Mouse (Mus musculus) neural tube, embryonic 15.5 days (tissue): ENCODE measurements at regions not wholly inside any gene's neighbourhood (a gene's known extent, or its start where the extent isn't known, plus 50 kb on each side); places are given as distances from the start of the nearest gene placed in this dataset.

Experiments
- ATAC-seq: fragments of 200-750 bp; cut with Nextera tagmentation; 2 replicates; pipeline ENCODE4 v1.8.0; 2017; ENCODE audit warnings: mild to moderate bottlenecking, moderate TSS enrichment, moderate library complexity; ENCODE audit not compliant: low FRiP score
- H3K27ac ChIP-seq: fragments of 300-500 bp; sonication (generic); replicated peaks from 2 replicates; pipeline ENCODE4 v1.5.1; 2015; ENCODE audit warnings: mild to moderate bottlenecking, inconsistent platforms
- H3K27me3 ChIP-seq: fragments of 300-500 bp; sonication (generic); replicated peaks from 2 replicates; pipeline ENCODE4 v1.6.1; 2015; ENCODE audit warnings: inconsistent platforms
- H3K36me3 ChIP-seq: fragments of 300-500 bp; sonication (generic); 2 replicates; pipeline ENCODE4 v1.6.1; 2015; ENCODE audit warnings: inconsistent platforms
- H3K4me1 ChIP-seq: fragments of 300-500 bp; sonication (generic); 2 replicates; pipeline ENCODE4 v1.6.1; 2015; ENCODE audit warnings: inconsistent platforms
- H3K4me2 ChIP-seq: fragments of 300-500 bp; sonication (generic); 2 replicates; pipeline ENCODE4 v1.6.1; 2015; ENCODE audit warnings: inconsistent platforms, mild to moderate bottlenecking, moderate library complexity
- H3K4me3 ChIP-seq: fragments of 300-500 bp; sonication (generic); replicated peaks from 2 replicates; pipeline ENCODE4 v1.5.1; 2015; ENCODE audit warnings: mild to moderate bottlenecking, inconsistent platforms
- H3K9ac ChIP-seq: fragments of 300-500 bp; sonication (generic); replicated peaks from 2 replicates; pipeline ENCODE4 v1.6.1; 2015; ENCODE audit warnings: mild to moderate bottlenecking, inconsistent platforms
- H3K9me3 ChIP-seq: fragments of 300-500 bp; sonication (generic); replicated peaks from 2 replicates; pipeline ENCODE4 v1.6.1; 2016; ENCODE audit warnings: inconsistent platforms
- WGBS: fragments of 180-500 bp; shearing (Covaris S2); methylation state at CpG from one replicate; pipeline ENCODE4 v1.1.7; 2015; ENCODE audit warnings: mixed read lengths; 5-methylcytosine and 5-hydroxymethylcytosine counted together

GRCm38 (mm10) chr17:16101548-16101947 is 270.7 kb upstream of the Rgmb start:
- Histone ChIP-seq H3K27ac (no peak overlapping the region), H3K9ac (no peak overlapping the region), H3K4me1 (no peaks in the 10 kb centered on the region), H3K27me3 (no peaks in the 10 kb centered on the region), H3K4me2 (no peak overlapping the region), H3K4me3 (no peak overlapping the region), H3K9me3 (no peaks in the 10 kb centered on the region), H3K36me3 (no peaks in the 10 kb centered on the region)
- WGBS, result 79% methylated on average over 2 of the region's 2 CpGs
- no peak for ATAC-seq

- 89% methylated on average over 4 of the region's 4 CpGs for WGBS
- H3K4me1 ChIP-seq, result 0 out of 2 replicates have a peak, but pooled peaks cover 4% of the 10 kb centered on the region
- H3K27ac ChIP-seq, result no peak overlapping the region
- no peak for ATAC-seq
- no peaks in the 10 kb centered on the region for H3K36me3 ChIP-seq
- no peaks in the 10 kb centered on the region for H3K9me3 ChIP-seq
- H3K4me2 ChIP-seq, result no peak overlapping the region
- no peak overlapping the region for H3K9ac ChIP-seq
- H3K27me3 ChIP-seq, result no peaks in the 10 kb centered on the region
- no peak overlapping the region for H3K4me3 ChIP-seq
Measured at GRCm38 (mm10) chr17:16092952-16093351, 262.1 kb upstream of the Rgmb start.

GRCm38 (mm10) chr17:16089619-16090280 is 258.9 kb upstream of the Rgmb start:
- H3K4me1 ChIP-seq, result 0 out of 2 replicates have a peak, but pooled peaks cover 4% of the 10 kb centered on the region
- no peak overlapping the region; the same call in 1 of the 2 replicates for H3K27ac ChIP-seq
- no peak overlapping the region for H3K4me3 ChIP-seq
- H3K9me3 ChIP-seq, result no peaks in the 10 kb centered on the region
- 53% methylated on average over 8 of the region's 8 CpGs for WGBS
- H3K36me3 ChIP-seq, result no peaks in the 10 kb centered on the region
- ATAC-seq, result no peak
- no peak overlapping the region for H3K4me2 ChIP-seq
- no peak overlapping the region for H3K9ac ChIP-seq
- no peaks in the 10 kb centered on the region for H3K27me3 ChIP-seq

- no peak overlapping the region for H3K4me2 ChIP-seq
- H3K9me3 ChIP-seq, result no peaks in the 10 kb centered on the region
- no peak overlapping the region for H3K4me3 ChIP-seq
- 18% methylated on average over 5 of the region's 5 CpGs for WGBS
- H3K4me1 ChIP-seq, result 0 out of 2 replicates have a peak, but pooled peaks cover 4% of the 10 kb centered on the region
- no peaks in the 10 kb centered on the region for H3K27me3 ChIP-seq
- H3K36me3 ChIP-seq, result no peaks in the 10 kb centered on the region
- H3K9ac ChIP-seq, result no peak overlapping the region
- no peak overlapping the region for H3K27ac ChIP-seq
- peak; percentile 81; the same call in 1 of the 2 replicates for ATAC-seq
Measured at GRCm38 (mm10) chr17:16088879-16089618, 258.2 kb upstream of the Rgmb start.

GRCm38 (mm10) chr17:16087046-16087445 is 256.2 kb upstream of the Rgmb start:
- Histone ChIP-seq H3K4me2 (no peak overlapping the region), H3K4me1 (0 out of 2 replicates have a peak, but pooled peaks cover 4% of the 10 kb centered on the region), H3K9me3 (no peaks in the 10 kb centered on the region), H3K4me3 (no peak overlapping the region), H3K27ac (no peak overlapping the region), H3K9ac (no peak overlapping the region), H3K27me3 (no peaks in the 10 kb centered on the region), H3K36me3 (no peaks in the 10 kb centered on the region)
- ATAC-seq, result no peak
- 63% methylated on average over 2 of the region's 2 CpGs for WGBS

GRCm38 (mm10) chr17:16082842-16083241 is 252.0 kb upstream of the Rgmb start:
- no peaks in the 10 kb centered on the region for H3K4me1 ChIP-seq
- no peak overlapping the region for H3K4me3 ChIP-seq
- no peaks in the 10 kb centered on the region for H3K36me3 ChIP-seq
- H3K9me3 ChIP-seq, result no peaks in the 10 kb centered on the region
- no peak for ATAC-seq
- H3K9ac ChIP-seq, result no peak overlapping the region
- 69% methylated on average over 3 of the region's 3 CpGs for WGBS
- no peak overlapping the region for H3K27ac ChIP-seq
- H3K27me3 ChIP-seq, result no peaks in the 10 kb centered on the region
- no peak overlapping the region for H3K4me2 ChIP-seq

GRCm38 (mm10) chr17:16078549-16078948 is 247.7 kb upstream of the Rgmb start:
- WGBS, result 27% methylated on average over 3 of the region's 3 CpGs
- no peak overlapping the region for H3K9ac ChIP-seq
- no peak overlapping the region for H3K4me3 ChIP-seq
- no peak overlapping the region for H3K4me2 ChIP-seq
- H3K9me3 ChIP-seq, result no peaks in the 10 kb centered on the region
- no peaks in the 10 kb centered on the region for H3K27me3 ChIP-seq
- no peaks in the 10 kb centered on the region for H3K4me1 ChIP-seq
- no peak overlapping the region for H3K27ac ChIP-seq
- ATAC-seq, result no peak
- no peaks in the 10 kb centered on the region for H3K36me3 ChIP-seq

- no peaks in the 10 kb centered on the region for H3K9me3 ChIP-seq
- 44% methylated on average over 1 of the region's 1 CpGs for WGBS
- no peaks in the 10 kb centered on the region for H3K4me1 ChIP-seq
- H3K27ac ChIP-seq, result no peak overlapping the region
- no peak overlapping the region for H3K4me3 ChIP-seq
- no peaks in the 10 kb centered on the region for H3K36me3 ChIP-seq
- H3K4me2 ChIP-seq, result no peak overlapping the region
- ATAC-seq, result no peak
- no peaks in the 10 kb centered on the region for H3K27me3 ChIP-seq
- H3K9ac ChIP-seq, result no peak overlapping the region
Measured at GRCm38 (mm10) chr17:16069334-16069733, 238.5 kb upstream of the Rgmb start.

- Histone ChIP-seq H3K4me2 (no peak overlapping the region), H3K4me3 (no peak overlapping the region), H3K27me3 (no peaks in the 10 kb centered on the region), H3K36me3 (no peaks in the 10 kb centered on the region), H3K9me3 (no peaks in the 10 kb centered on the region), H3K4me1 (no peaks in the 10 kb centered on the region), H3K9ac (no peak overlapping the region), H3K27ac (no peak overlapping the region)
- 96% methylated on average over 2 of the region's 2 CpGs for WGBS
- no peak for ATAC-seq
Measured at GRCm38 (mm10) chr17:16067858-16068257, 237.0 kb upstream of the Rgmb start.

- H3K4me1 ChIP-seq, result no peaks in the 10 kb centered on the region
- no peak overlapping the region for H3K27ac ChIP-seq
- no peaks in the 10 kb centered on the region for H3K9me3 ChIP-seq
- no peak overlapping the region for H3K4me2 ChIP-seq
- no peak overlapping the region for H3K4me3 ChIP-seq
- WGBS, result 53% methylated on average over 3 of the region's 3 CpGs
- no peaks in the 10 kb centered on the region for H3K36me3 ChIP-seq
- no peak for ATAC-seq
- no peaks in the 10 kb centered on the region for H3K27me3 ChIP-seq
- no peak overlapping the region for H3K9ac ChIP-seq
Measured at GRCm38 (mm10) chr17:16054481-16054880, 223.6 kb upstream of the Rgmb start.

- Histone ChIP-seq H3K27me3 (no peaks in the 10 kb centered on the region), H3K9ac (no peak overlapping the region), H3K9me3 (no peaks in the 10 kb centered on the region), H3K4me1 (no peaks in the 10 kb centered on the region), H3K4me3 (no peak overlapping the region), H3K36me3 (no peaks in the 10 kb centered on the region), H3K27ac (no peak overlapping the region), H3K4me2 (no peak overlapping the region)
- ATAC-seq, result no peak
- WGBS, result 44% methylated on average over 5 of the region's 5 CpGs
Measured at GRCm38 (mm10) chr17:16051713-16052112, 220.9 kb upstream of the Rgmb start.

GRCm38 (mm10) chr17:16041542-16042251 is 210.9 kb upstream of the Rgmb start:
- Histone ChIP-seq H3K4me1 (no peaks in the 10 kb centered on the region), H3K36me3 (no peaks in the 10 kb centered on the region), H3K9ac (no peak overlapping the region), H3K27me3 (no peaks in the 10 kb centered on the region), H3K4me3 (no peak overlapping the region), H3K27ac (no peak overlapping the region), H3K4me2 (no peak overlapping the region), H3K9me3 (no peaks in the 10 kb centered on the region)
- 59% methylated on average over 5 of the region's 5 CpGs for WGBS
- ATAC-seq, result no peak
